Mouse (Mus musculus) brain, embryonic 14.5 days (tissue): ENCODE results near the gene Dctd.

ENCODE experiments used
- CTCF ChIP-seq: fragments of 200-500 bp; IDR thresholded peaks from 2 replicates; pipeline ENCODE4 v1.5.1; 2012; ENCODE audit warnings: inconsistent platforms, mild to moderate bottlenecking, moderate library complexity, borderline replicate concordance; ENCODE audit not compliant: insufficient read depth, insufficient read length; ENCODE audit errors: extremely low read depth
- POLR2A ChIP-seq: fragments of 200-500 bp; IDR thresholded peaks from 2 replicates; pipeline ENCODE4 v1.6.1; 2012; ENCODE audit warnings: mild to moderate bottlenecking, inconsistent platforms, borderline replicate concordance; ENCODE audit not compliant: poor library complexity, insufficient read depth, insufficient read length, severe bottlenecking; ENCODE audit errors: extremely low read depth

DNA sequence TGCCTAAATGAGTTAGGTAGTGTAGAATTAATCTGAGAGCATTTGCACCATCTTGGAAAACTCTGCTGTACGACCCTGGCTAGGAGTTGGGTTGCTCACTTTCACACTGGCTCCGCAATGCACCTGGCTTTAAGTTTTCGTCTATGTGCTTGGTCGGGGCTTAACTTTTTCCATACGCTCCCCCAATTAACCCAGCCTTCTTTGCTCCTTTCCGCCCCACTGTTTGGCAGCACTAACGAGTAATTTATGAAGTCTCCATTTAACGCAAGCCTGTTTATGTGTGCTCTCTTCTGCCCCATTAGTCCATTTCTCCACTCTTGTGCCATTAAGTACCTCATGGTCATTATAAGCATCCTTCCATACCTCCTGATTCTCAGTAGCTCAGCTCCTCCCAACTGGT lies 8.2 kb upstream of the Dctd start:
- no peak for TF ChIP-seq POLR2A
- TF ChIP-seq CTCF, result no peak
